Mouse (Mus musculus) olfactory bulb, adult 2 months (tissue): ENCODE results near the gene Cisd3. TPM values are rescaled to one million over a fixed set of nuclear protein-coding genes. Genes with fewer than 3 reads are reported as not detected.

Experiments
- H3K27ac ChIP-seq: fragments of 200-500 bp; 2 replicates; pipeline ENCODE4 v1.5.1; 2012; ENCODE audit warnings: low read depth, low read length; ENCODE audit not compliant: insufficient read depth
- H3K4me1 ChIP-seq: fragments of 200-500 bp; 2 replicates; pipeline ENCODE4 v1.6.1; 2012; ENCODE audit warnings: low read length; ENCODE audit not compliant: control insufficient read depth, insufficient read depth
- H3K4me3 ChIP-seq: fragments of 200-500 bp; 2 replicates; pipeline ENCODE4 v1.5.1; 2012; ENCODE audit warnings: mild to moderate bottlenecking, low read depth, low read length, moderate library complexity; ENCODE audit not compliant: insufficient read depth
- CTCF ChIP-seq: fragments of 200-500 bp; IDR thresholded peaks from 2 replicates; pipeline ENCODE4 v1.5.1; 2012; ENCODE audit warnings: low read depth, mild to moderate bottlenecking, low read length, moderate library complexity; ENCODE audit not compliant: insufficient read depth
- POLR2A ChIP-seq: fragments of 200-500 bp; IDR thresholded peaks from 2 replicates; pipeline ENCODE4 v1.6.1; 2012; ENCODE audit warnings: mild to moderate bottlenecking, low read depth, low read length, moderate library complexity; ENCODE audit not compliant: insufficient read depth
- WGBS: fragments of 180-500 bp; shearing (Covaris S2); methylation state at CpG from one replicate; pipeline ENCODE4 v1.1.7; 2018; 5-methylcytosine and 5-hydroxymethylcytosine counted together
- polyA plus RNA-seq: library from polyadenylated mRNA; stranded (reverse); fragments of >200 nt; gene quantifications from 2 replicates; pipeline ENCODE4 v1.2.4, GENCODE M21; 2012; ENCODE audit warnings: low replicate concordance; ENCODE audit not compliant: missing spikeins, insufficient read depth, insufficient read length

Gene Cisd3
- polyA plus RNA-seq, 1 experiment, result not detected

DNA sequence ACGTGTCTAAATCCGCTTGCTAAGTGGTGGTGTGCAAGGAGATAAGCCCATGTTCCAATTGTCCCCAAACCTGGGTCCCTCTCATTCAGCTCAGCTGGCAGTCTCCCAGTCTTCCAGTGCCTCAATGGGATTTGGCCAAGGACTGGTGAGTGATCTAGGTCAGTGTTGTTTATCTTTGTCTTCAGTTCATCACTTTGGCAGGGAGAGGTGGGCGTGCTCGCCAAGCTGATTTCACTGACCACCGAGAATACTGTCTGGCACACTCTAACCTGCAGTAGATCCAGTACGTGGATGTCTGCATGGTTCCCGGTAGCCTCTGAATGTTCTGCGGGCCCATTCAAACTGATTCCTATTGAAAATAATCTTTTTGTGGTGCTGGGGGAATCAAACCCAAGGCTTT lies 28.3 kb downstream of the Cisd3 start:
- Histone ChIP-seq H3K4me1 (no peaks in the 10 kb centered on the region), H3K4me3 (no peak overlapping the region), H3K27ac (no peak overlapping the region)
- TF ChIP-seq CTCF (no peak), POLR2A (no peak)
- WGBS, result 65% methylated on average over 8 of the region's 8 CpGs

GRCm38 (mm10) chr11:97714356-97714755 lies 28.7 kb downstream of the Cisd3 start:
- 96% methylated on average over 3 of the region's 3 CpGs for WGBS
- H3K4me1 ChIP-seq, result no peaks in the 10 kb centered on the region

DNA sequence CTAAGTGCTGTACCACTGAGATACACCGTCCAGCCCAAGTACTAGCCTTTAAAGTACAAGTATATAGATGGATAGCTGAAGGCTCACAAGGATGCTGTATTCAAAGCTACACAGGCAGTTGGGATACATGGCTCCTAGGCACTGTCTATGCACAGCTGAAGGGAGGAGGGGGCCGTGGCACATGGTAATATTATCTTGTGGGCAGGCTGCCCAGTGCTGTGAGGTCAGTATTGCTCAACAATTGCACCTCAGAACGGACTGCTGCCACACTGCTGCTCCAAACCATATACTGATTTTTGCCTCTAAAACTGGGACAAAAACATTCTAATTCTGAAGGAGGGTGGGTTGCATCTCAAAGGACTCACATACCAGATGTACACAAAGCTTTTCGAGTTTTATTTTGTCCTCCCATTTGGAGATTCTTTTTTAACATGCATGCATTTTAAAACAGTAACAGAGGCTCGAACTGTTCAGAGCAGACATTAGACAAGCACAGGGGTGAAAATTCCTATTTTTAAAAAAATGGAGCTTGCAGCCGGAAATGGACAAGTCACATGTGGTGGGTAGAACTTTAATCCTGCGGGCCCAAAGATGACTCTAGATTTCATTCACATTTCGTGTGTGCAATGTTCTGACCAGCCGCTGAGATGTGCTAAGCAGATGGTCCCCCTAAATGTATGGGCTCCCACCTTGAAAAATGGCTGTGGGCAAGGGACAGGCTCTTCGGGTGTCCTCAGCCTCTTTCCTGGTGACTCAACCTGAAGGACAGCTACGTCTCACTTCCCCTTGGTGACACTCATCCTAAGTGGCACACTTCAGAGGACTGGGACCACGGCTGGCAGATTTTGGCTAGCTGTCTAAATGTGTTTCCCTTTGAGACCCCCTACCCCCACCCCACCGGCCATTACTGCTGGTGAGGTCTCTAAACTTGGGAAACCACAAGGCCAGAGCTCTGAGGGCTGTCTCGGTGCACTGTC lies 29.4 kb downstream of the Cisd3 start:
- WGBS, result 75% methylated on average over 14 of the region's 14 CpGs
- no peak for TF ChIP-seq CTCF
- TF ChIP-seq POLR2A, result no peak
- H3K27ac ChIP-seq, result no peak overlapping the region
- H3K4me3 ChIP-seq, result no peak overlapping the region
- H3K4me1 ChIP-seq, result no peaks in the 10 kb centered on the region

More at GRCm38 (mm10) chr11:97714356-97714755, 28.7 kb downstream of the Cisd3 start:
- TF ChIP-seq POLR2A (no peak), CTCF (no peak)
- no peak overlapping the region for H3K4me3 ChIP-seq
- H3K27ac ChIP-seq, result no peak overlapping the region

DNA sequence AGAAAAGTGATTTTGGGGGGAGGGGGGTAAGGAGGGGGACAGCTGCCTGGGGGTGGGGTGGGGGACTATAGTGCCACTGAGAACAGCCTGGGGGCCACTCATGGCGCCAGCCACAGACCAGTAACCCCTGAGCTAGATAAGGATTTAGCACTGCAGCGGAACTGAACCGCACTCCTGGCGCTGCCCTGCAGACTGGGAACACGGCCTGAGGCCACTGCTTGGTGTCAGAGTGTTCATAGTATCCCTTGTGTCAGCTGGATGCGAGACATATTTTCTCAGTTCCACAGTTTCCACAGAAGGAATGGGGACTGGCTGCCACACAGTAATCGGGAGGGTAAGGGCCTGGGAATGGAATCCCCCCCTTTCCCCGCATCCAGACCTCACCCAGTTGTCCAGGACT lies 30.4 kb downstream of the Cisd3 start:
- no peak overlapping the region for H3K27ac ChIP-seq
- TF ChIP-seq CTCF, result no peak
- no peak for TF ChIP-seq POLR2A
- no peaks in the 10 kb centered on the region for H3K4me1 ChIP-seq
- H3K4me3 ChIP-seq, result no peak overlapping the region
- WGBS, result 90% methylated on average over 8 of the region's 8 CpGs

- 91% methylated on average over 26 of the region's 26 CpGs for WGBS
- no peak for TF ChIP-seq POLR2A
- TF ChIP-seq CTCF, result no peak
- Histone ChIP-seq H3K4me3 (no peak overlapping the region), H3K27ac (no peak overlapping the region), H3K4me1 (no peaks in the 10 kb centered on the region)
Observed at GRCm38 (mm10) chr11:97717369-97718280, 32.0 kb downstream of the Cisd3 start.

DNA sequence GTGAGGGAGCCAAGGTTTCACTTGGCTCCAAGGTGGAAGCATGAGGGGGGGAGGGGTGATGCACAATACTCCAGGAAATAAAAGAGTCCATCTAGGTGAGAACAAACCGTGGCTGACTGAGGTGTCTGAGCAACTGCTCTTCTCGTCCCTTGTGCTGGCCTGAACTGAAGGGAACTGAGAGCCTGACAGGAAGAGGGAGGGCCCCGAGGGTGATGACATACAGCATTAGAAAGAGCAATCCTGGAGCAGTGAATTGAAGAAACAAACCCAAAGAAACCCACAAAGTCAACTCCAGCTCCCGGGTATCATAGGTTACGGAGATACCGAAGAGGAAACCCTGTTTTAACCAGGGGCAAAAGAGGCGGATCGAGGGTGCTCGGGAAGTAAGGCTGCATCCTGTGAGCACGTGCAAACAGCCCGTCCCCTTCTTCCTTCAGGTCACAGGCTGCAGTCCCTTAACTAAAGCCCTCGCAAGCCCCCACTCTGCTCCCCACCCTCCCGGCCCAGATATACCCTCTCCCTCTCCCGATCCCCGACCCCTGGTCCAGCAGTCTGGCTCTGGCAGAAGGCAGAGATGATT lies 32.7 kb downstream of the Cisd3 start:
- 80% methylated on average over 15 of the region's 15 CpGs for WGBS
- Histone ChIP-seq H3K27ac (no peak overlapping the region), H3K4me1 (no peaks in the 10 kb centered on the region), H3K4me3 (no peak overlapping the region)
- TF ChIP-seq CTCF (no peak), POLR2A (no peak)

- 77% methylated on average over 4 of the region's 4 CpGs for WGBS
- TF ChIP-seq POLR2A, result no peak
- no peak for TF ChIP-seq CTCF
- no peaks in the 10 kb centered on the region for H3K4me1 ChIP-seq
- no peak overlapping the region for H3K4me3 ChIP-seq
- H3K27ac ChIP-seq, result no peak overlapping the region
Observed at GRCm38 (mm10) chr11:97719041-97719440, 33.4 kb downstream of the Cisd3 start.

GRCm38 (mm10) chr11:97721338-97721737 lies 35.7 kb downstream of the Cisd3 start:
- WGBS, result 91% methylated on average over 4 of the region's 4 CpGs
- no peak for TF ChIP-seq CTCF
- no peak overlapping the region for H3K27ac ChIP-seq
- H3K4me3 ChIP-seq, result no peak overlapping the region
- H3K4me1 ChIP-seq, result no peaks in the 10 kb centered on the region
